Mouse (Mus musculus) E14TG2a.4 (cell line): ENCODE measurements around the gene Dcaf10.

Experiments used
- CTCF ChIP-seq: conservative IDR thresholded peaks from 2 replicates; pipeline ENCODE4 v1.5.1; 2014; ENCODE audit warnings: low read length
- POU5F1 ChIP-seq: IDR thresholded peaks from 2 replicates; pipeline ENCODE4 v1.6.1; 2014; ENCODE audit warnings: low read length, borderline replicate concordance

DNA sequence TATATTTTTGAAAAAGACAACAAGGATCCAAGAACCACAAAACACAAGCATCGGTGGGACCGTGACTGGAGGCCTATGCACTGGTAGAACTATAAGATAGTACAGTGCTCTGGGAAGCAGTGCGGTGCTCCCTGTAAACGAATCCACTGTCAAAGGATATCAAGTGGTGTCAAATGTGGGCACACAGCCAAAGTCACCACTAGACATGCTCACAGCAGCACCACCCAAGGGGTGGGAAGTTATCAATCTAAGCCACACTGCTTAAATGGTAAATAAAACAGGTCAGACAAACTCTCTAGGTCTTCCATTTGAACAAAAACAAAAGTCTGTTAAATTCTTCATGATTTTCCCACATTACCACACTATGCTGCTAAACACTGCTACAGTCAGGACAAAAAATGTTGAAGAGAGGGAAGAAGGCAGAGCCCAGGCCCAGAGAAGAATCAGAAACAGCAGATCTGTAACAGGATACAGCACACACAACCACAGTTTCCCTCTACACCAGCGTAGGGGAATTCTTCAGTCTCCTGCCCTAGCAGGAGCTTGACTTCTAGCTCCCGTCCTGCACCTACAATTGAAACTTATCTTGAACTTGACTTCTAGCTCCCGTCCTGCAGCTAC, 61.1 kb downstream of the Dcaf10 start:
- no peak for TF ChIP-seq CTCF
- TF ChIP-seq POU5F1, result no peak
